Mouse (Mus musculus): ENCODE measurements around the gene Lair1.
"Not testable (repeated sequence)": the region's sequence is repeated elsewhere in the genome, so short reads cannot be mapped to it uniquely, and the experiment has no call there.

Gene Lair1

DNA sequence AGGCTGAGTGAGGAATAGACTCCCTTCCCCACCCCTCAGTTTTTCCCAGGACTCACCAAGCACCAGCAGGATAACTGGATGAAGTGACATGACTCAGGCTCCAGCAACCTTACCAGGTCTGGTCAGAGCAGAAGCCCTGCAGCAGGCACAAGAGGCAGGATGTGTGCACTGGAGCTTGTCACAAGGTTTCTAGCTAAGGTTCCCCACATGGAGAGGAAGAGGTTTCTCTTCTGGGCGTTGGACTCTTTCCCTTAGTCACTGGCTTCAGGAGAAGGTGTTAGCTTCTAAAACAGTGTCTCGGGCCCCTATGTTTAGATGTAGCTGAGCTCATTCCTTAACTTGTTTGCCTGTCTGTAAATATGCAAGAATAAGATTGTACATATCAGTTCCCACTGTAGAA, at the start of gene Lair1:
Lair1 (minus strand) TSS at position 192 of the 400 bp plus-strand sequence.
- no peak for DNase-seq

DNA sequence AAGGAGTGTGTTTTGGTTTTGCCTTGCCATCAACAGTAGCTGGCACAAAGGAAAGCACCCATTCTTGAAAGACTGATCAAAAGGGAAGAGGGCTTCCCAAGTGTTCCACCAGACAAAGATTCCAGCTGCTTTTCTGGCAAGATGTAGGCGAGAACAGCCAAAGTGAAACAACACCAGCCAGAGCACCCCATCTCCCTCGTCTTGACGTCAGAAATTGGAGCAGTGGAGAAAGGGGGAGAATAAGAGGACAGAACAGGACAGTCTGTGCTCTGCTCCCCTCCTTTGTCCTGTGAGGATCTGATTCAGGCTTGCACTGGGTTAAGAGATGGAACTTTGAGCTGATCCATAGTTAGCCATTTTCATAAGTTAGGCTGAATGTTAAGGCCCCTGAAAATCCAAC, 48.8 kb upstream of the Lair1 start:
- no peak for DNase-seq

DNA sequence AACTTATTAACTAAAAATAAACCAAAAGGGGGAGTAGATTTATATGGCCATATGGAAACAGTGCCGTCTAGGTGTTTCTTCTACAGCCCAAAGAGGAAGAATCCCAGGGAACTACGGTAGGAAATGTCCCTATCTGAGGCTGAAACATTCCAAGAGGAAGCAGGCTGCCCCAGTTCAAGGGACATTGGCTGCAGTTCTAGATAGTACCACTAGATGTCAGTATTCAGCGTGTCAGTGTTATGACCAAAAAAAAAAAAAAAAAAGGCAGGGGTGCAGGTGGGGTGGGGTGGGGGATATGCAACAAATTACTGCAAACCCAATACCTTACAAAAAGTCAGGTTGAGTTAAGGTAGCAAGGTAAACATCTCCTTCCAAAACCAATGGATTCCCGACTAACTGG, 40.4 kb upstream of the Lair1 start:
- DNase-seq, result peak; percentile 61 to 76

DNA sequence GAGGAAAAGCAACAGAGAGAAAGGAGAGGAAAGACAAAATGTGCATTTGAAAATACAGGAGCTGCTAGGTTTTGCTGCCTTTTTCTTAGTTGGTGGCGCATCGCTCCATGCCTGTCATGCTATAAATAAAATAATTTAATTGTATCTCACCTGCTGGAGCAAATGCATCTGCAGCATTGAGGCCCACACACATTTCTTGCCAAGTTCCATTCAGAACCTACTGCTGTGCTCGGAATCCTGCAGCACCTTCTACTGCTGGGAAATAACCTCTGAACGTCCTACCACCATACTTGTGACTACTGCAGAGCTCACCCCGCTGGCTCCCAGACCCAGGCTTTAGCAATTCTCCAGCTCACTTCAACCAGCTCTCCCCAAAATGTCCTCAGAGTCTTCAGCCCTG, 38.1 kb upstream of the Lair1 start:
- DNase-seq, result no peak

DNA sequence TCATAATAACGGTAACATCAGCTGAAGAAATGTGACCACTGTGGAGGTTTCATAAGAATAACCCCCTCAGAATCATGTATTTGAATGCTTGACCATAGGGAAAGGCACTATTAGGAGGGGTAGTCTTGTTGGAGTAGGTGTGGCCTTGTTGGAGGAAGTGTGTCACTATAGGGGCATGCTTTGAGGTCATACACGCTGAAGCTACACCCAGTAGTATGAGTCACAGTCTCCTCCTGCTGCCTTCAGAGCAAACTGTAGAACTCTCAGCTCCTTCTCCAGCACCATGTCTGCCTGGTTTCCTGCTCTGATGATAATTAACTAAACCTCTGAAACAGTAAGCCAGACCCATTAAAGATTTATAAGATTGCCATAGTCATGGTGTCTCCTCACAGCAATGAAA, 35.8 kb upstream of the Lair1 start:
- DNase-seq, result no peak

DNA sequence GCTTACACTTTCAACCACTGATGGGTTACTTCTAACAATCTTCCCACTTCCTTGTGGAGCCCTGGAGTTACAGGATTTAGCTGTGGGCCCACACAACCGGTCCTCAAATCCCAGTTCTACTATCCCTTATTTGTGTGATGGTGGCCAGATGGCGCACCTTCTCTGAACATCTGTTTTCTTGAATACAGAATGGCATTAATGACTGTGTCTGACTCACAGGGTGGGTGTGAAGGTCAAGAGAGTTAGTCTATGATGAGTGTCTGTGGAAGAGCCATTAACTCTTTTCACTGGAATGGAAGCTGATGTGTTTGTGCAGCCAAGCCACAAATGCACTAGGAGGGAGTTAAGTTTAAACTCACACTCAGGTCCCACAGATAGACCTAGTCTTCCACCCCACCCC, 35.3 kb upstream of the Lair1 start:
- no peak for DNase-seq

DNA sequence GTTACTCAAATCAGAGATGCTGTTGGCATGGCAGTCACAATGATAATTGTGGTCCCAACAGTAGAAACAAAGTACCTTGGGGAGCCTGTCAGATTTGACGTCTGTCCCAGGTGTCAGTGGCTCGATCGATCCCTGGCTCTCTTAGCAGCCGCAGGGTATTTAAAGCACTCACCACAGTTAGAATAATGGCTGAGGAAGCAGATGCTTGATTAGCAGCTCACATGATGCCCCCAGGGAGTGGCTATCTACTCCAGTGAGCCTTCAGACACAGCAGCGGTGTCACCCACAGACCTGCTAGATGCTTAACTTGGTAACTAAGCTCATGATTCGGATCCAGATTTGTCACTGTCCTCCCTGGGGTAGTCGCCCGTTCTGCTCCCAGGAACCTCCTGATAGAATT, 28.2 kb upstream of the Lair1 start:
- no peak for DNase-seq

DNA sequence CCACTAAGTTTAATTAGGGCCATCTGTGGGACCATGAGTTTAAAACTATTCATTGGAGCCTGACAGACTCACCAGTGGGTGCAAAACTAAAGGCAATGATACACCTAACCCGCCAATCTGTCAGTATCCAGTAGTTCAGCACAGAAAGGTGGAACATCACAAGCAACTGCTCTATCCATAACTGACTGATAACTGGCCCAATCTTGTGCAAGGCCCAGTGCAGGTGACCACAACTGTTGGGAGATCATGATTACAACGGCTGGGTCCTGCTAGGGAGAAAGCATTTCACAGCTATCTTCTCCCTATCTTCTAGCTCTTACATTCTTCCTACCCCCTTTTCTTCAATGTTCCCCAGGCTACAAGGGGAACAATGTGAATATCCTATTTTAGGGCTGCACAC, 25.7 kb upstream of the Lair1 start:
- no peak for DNase-seq

DNA sequence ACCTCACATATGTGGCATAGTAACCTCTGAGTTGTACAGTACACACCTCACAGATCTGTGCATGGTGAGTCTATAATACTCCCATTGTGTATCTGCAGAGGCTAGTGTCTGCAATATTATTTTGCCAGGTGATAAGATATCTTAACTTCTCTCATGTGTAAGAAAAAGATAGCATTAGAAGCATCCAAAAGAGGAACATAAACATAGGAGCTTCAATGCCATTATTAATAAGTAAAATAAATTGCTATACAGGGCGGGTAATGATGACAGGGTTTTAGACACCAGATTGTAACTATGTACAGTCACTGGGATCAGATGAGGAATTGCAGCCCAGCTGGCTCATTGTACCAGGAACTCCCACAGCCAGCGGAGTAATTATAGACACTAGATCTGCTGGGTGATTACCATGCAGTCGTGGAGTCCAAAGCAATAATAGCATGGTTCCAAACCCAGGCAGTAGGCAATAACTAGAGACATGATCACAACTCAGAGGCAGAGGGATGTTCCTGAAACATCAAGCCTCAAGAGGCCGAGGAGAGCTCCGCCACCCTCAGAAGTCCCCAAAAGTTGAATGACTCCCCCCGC, 25.0 kb upstream of the Lair1 start:
- no peak for DNase-seq

DNA sequence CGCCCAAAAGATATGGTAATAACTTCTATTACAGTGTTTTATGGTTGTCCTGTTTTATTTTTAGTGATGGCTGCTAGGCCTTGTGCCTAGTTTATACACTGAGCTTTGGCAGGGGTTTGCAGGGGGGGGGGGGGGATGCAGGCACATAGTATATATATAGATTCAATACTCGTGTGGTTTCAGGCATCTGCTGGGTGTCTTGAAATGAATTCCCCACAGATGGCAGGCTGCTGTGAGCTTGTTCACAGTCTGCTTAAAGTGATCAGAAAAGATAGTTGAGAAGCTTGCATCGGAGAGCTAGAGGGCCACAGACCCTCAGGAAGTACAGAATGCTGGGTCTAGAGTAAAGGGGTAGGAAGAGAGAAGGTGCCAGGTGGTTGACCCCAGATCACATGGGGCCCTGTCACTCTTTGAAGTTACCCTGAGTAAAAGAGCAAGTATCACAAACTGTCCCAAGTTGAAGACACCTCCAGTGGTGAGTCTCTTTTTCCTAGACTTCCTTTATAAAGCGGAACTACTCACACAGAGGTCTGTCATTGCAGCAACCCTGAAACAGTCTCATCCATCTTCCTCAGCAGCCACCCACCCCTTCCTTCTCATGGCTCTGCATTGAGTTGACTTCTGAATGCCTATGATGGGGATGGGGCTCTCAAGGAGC, 24.4 kb upstream of the Lair1 start:
- no peak for DNase-seq

DNA sequence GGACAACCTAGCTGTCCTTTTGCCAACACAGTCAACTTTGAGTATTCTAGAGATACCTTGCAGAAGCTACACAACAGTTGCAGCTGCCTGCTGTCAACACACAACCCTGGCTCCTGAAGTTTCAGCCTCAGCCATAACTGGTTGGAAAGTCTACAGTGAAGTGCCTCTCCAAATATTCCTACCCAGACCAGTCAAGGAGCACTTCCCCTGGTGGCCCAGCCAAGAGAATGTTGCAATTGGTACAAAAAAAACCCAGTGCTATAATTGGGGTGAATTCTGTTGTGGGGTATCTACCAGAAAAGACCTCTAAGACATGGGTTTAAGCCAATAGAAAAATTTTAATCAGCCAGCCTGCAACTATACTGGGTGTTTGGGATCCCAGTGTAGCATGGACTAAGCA, 22.6 kb upstream of the Lair1 start:
- no peak for DNase-seq

DNA sequence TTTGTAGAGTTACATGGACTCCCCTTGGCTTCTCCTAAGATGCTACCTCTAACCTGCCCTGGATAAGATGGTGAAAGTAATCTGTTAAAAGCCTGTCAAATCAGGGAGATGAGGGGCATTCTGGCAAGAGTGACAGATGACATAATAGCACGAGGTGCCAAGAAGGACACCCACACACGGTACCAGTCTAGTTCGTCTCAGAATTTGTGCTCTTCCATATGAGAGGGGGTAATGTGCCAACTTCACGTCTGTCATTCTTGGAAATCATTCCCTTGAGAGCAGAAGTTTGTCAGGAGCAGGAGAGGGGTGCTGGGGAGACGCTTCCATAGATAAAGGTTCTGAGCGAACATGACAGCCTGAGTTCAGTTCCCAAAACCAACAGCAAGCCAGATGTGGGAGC, 21.2 kb upstream of the Lair1 start:
- DNase-seq, result no peak

DNA sequence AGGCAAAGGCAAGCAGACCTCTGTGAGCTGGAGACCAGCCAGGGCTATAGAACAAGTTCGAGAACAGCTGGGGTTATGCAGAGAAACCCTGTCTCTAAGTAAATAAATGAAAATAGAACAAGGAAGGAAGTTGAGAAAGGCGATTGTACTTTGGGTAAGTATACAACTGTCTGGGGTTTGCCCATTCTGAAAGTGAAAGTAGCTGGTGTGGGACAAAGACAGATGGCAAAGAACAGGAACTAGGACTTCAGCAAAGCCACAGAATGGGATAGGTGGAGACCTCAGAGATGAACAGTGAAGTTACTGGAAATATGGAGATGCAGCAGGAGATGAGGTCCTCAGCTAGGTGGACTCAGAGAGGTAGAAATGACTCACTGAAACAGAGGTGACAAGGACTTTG, 19.8 kb upstream of the Lair1 start:
- no peak for DNase-seq

DNA sequence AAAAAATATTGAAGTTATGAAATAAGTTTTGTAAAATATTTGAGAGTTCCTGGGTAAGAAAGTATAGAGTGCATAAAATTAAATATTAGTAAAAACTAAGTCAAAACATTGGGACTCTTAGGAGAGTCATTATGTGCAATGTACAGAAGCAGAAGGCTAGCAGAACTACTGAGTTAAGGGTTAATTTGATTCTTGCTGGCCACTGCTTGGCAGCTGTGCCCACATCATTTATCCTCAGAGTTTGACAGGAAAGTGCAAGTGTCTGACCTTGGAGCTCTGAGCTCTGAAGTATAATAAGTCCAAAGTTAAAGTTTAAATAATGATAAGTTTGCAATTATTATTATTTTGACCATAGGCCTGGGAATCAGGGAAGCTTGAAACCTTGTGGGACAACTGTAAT, 18.7 kb upstream of the Lair1 start:
- no peak for DNase-seq

DNA sequence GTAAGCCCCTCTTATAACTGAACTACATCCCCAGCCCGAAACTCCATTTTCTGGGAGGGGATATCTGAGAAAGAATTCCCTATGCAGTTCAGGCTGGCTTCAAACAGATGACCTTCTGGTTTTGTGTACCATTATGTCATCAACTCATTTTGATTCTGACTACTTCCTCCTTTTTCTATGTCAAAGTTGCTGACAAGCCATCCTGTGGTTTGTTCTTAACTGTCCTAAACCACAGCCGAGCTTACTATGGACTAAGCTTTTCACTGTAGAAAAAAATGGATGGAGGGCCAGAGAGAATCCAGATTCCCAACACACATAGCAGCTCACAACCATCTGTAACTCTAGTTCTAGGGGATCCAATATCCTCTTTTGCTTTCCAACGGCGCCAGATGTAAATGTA, 17.5 kb upstream of the Lair1 start:
- no peak for DNase-seq

DNA sequence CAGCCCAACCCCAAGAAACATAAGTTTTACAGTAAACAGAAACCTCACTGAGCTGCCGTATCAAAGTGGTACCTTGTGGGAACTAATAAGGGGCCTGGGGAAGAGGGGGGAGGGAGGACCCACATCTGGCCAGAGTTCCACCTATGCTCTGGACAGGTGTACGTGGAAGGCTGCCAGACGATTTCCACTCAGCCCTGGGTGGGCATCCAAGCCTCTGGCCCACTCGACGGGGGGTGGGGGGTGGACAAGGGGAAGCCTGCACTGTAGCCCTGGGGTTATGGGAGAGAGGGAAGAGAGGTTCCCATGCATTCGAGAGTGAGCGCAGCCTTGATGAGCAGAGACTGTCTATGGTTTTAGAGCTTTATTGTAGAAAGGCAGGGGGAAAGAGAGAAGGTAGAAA, 16.5 kb upstream of the Lair1 start:
- no peak for DNase-seq

DNA sequence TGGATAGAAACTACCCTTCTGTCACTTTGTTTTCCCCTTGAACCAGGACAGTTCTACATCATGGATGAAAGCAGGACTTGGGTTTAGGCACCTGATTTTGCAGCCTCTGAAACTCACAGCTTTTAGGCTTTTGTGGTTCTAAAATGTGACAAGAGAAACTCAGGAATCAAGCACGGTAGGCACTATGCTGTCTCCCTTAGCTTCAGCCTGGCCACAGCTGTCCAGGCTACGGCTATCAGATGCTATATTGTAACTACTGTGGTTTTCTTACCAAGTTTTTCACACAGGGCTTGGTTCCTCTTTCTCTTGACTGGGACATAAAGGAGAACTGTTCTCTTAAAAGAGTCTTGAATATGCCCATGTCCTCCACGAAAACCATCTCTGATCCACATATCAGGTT, 10.1 kb upstream of the Lair1 start:
- no peak for DNase-seq

DNA sequence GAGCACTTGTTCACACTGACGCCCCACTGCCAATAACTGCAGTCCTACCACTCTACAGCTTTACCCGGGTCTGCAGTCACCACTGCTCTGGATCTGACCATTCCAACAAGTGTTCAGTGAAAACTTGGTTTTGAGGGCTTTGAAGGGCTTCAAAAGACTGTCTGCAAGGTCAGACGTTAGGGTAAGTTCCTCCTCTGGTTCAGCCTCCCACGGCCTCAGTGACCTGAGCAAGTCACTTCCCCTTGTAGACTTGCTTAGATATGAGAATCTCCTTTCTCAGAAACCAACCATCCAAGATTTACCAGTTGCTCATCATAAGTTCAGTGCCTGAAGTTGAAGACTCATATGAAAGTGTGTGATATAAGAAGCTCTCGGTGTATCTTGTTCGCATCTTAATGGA, 8.1 kb upstream of the Lair1 start:
- DNase-seq, result no peak

DNA sequence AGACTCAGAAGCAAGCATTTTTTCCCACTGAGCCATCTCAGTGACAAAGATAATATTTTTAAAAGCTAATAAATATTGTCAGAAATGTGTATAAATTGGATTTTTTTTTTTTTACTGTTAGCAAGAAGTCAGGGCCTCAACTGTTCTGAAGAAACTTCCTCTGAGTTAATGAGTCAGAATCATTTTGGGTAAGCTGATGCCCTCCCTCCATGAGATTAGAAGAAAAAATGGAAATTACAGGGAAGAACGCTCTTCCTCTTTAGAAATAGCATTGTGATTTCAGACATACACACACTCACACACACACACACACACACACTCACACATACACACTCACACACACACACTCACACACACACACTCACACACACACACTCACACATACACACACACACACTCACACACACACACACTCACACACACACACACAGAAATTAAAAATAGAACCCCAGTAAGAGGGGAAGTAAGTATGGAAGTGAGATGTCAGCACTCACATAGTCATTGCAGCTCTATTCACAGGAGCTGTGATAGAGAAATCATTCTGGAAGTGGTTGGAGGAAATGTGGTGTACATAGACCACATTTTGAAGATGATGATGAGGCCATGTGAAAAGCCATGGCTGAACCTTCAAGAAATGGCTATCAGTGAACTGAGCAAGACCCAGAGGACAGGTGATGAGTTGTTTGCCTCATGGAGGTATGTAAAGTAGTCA, 866 bp upstream of the Lair1 start:
- DNase-seq, result no peak

DNA sequence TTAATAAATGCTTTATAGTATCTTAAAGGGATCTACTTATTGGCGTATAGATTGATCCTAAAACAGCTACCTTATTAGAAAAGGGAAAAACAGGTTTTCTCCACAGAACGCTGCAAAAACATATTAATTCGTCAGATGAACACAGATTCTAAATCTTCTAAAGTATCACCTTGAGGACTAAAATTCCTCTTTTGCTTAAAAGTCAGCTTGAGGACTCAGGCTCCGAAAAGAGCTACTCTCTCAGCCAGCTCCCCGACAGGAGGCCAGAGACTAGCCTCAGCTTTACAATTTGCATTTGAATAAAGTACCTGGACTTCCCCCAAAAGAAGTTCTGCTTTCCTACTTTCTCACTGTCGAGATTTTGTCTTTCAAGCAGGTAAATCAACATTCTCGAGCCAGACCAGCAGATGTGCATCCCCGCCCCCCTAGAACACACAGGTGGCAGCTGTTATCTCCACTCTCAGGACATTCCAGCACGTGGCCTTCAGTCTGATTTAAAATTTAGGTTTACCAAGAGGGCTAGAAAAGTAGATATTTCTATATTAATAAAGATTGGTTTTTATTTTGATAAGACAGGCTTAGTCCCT, 2.3 kb downstream of the Lair1 start:
- not testable (repeated sequence) for DNase-seq

DNA sequence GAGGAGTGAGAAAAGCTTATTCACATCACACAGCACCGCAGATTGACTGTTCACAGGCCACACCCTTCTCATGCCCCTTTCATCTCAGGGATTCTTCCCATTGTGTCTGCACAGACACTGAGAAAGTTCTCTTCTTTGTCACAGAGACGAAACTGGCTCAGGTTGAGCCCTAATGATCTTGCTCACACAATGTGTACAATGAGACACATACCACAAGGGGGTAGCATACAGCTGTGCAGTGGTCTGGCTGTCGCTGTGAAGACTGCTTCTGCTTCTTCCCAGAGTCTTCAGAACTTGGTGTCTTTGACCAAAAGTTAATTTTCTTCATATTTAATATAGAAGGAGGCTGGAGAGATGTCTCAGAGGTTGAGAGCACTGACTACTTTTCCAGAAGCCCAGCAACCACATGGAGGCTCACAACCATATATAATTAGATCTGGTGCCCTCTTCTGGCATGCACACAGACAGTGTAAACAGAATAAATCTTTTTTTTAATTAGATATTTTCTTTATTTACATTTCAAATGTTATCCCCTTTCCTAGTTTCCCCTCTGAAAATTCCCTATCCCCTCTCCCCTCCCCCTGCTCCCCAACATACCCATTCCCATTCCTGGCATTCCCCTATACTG, 36.1 kb downstream of the Lair1 start:
- DNase-seq, result no peak

DNA sequence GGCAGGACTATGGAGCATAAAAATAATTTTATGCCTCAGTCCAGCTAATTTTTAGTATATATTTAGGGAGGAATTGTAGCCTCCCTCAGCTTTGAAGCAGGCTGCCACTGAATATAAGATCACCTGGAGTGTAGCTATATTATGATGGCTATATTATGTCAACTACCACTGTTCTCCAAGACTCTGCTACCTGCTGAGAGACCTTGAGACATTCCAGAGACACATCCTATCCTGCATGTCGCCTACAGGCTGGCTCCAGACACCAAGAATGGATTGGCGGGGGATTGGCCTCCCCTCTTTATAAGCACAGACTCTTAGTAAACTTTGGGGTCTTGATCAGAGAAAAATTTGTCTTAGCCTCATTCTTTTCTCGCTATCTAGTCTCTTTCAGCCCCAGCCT, 58.4 kb downstream of the Lair1 start:
- not testable (repeated sequence) for DNase-seq

DNA sequence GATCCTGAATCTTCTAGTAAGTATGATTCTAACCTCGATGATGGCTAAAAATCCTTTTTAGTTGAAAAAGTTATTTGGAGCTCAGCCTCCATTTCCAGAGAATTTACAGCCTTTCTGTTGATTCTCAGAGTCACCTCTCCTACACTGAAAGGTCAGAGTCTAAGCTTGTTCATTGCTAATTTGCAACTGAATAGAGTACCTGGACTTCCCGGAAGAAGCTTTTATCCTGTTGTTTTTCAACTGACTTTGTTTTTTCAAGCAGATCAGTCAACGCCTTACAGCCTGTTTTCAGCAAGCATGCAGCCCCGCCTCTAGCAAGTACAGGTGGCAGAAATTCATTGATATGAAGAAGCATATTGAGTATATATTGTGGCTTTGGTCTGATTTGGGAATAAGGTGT, 59.0 kb downstream of the Lair1 start:
- DNase-seq, result not testable (repeated sequence)

DNA sequence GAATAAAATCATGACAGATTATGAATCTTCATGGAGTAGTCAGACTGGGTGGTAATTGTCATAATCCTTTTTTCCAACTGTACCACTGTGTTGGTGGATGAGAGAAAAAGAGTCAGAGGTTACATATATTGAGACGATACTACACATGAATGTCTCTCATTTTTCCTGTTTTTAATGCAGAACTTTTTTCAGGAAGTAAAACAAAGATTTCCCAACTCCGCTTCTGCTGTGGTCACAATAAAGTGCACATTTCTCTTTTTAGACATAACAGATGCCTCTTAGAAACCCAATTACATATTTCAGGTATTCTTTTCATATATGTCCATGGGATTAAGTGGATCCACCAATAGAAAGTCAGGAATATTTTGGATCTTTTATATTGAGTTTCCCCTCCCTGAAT, 101.0 kb downstream of the Lair1 start:
- no peak for DNase-seq

Measured in cerebellum, postnatal 14 days (tissue).